Mouse (Mus musculus) intestine, embryonic 16.5 days (tissue): ENCODE results near the gene Gcsam. TPM values are rescaled to one million over a fixed set of nuclear protein-coding genes. Genes with fewer than 3 reads are reported as not detected.

ENCODE experiments used
- ATAC-seq: fragments of 200-750 bp; cut with Nextera tagmentation; 2 replicates; pipeline ENCODE4 v1.8.0; 2017; ENCODE audit warnings: moderate TSS enrichment, moderate library complexity
- H3K27ac ChIP-seq: fragments of 300-500 bp; sonication (generic); 2 replicates; pipeline ENCODE4 v1.5.1; 2014; ENCODE audit warnings: mild to moderate bottlenecking, low read length
- H3K27me3 ChIP-seq: fragments of 300-500 bp; sonication (generic); replicated peaks from 2 replicates; pipeline ENCODE4 v1.6.1; 2014; ENCODE audit warnings: low read length, control low read depth, mixed read lengths; ENCODE audit not compliant: control insufficient read depth, insufficient read depth
- H3K36me3 ChIP-seq: fragments of 300-500 bp; sonication (generic); 2 replicates; pipeline ENCODE4 v1.6.1; 2014; ENCODE audit warnings: low read length, control low read depth; ENCODE audit not compliant: control insufficient read depth, insufficient read depth
- H3K4me1 ChIP-seq: fragments of 300-500 bp; sonication (generic); 2 replicates; pipeline ENCODE4 v1.6.1; 2014; ENCODE audit warnings: low read length, control low read depth, mixed read lengths; ENCODE audit not compliant: control insufficient read depth, insufficient read depth
- H3K4me2 ChIP-seq: fragments of 300-500 bp; sonication (generic); 2 replicates; pipeline ENCODE4 v1.6.1; 2014; ENCODE audit warnings: low read depth, low read length, control low read depth
- H3K4me3 ChIP-seq: fragments of 300-500 bp; sonication (generic); 2 replicates; pipeline ENCODE4 v1.5.1; 2014; ENCODE audit warnings: mild to moderate bottlenecking, low read length
- H3K9ac ChIP-seq: fragments of 300-500 bp; sonication (generic); 2 replicates; pipeline ENCODE4 v1.6.1; 2014; ENCODE audit warnings: low read depth, low read length
- H3K9me3 ChIP-seq: fragments of 300-500 bp; sonication (generic); 2 replicates; pipeline ENCODE4 v1.6.1; 2016; ENCODE audit warnings: low read length, control low read depth; ENCODE audit not compliant: control insufficient read depth
- WGBS: fragments of 180-500 bp; shearing (Covaris S2); extraction: QIAGEN DNeasy Blood & Tissue Kit; methylation state at CpG from one replicate; pipeline ENCODE4 v1.1.7; 2014; 5-methylcytosine and 5-hydroxymethylcytosine counted together
- polyA plus RNA-seq: library from polyadenylated mRNA; unstranded; fragments of >200 nt; fragmentation: Nextera tagmentation; extraction: Ambion mirVana; gene quantifications from 2 replicates; pipeline ENCODE4 v1.2.1, GENCODE M21; 2015

Gcsam gene
- polyA plus RNA-seq, 1 experiment from 2014 or later, result 0.12 TPM

DNA sequence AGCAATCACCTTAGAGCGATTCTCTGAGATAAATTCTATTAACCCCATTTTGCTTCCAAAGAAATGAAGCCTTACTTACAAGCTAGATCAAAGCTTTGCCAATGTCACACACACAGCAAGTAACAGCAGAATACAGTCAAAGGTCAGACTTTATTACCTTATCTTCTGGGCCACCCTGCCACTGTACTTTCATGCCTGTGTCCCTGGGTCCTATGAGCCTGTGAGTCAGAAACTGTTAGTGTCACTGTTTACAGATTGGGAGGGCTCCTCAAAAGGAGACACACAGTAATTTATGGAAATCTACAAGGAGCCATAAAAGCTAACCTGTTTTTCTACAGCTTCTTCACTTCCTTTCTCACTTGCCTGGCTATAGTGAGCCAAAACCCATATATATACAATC, 48.1 kb downstream of the Gcsam start:
- peaks cover 10% of the 10 kb centered on the region; the same call in 1 of the 2 replicates for H3K4me1 ChIP-seq
- ATAC-seq, result peak; percentile 73
- no peak overlapping the region for H3K9ac ChIP-seq
- no peak overlapping the region for H3K4me3 ChIP-seq
- H3K27me3 ChIP-seq, result no peaks in the 10 kb centered on the region
- H3K36me3 ChIP-seq, result no peaks in the 10 kb centered on the region
- no peaks in the 10 kb centered on the region for H3K9me3 ChIP-seq
- no peak overlapping the region for H3K4me2 ChIP-seq
- peak overlapping the region; percentile 56; the same call in 1 of the 2 replicates for H3K27ac ChIP-seq
- WGBS, result 52% methylated on average over 1 of the region's 1 CpGs

DNA sequence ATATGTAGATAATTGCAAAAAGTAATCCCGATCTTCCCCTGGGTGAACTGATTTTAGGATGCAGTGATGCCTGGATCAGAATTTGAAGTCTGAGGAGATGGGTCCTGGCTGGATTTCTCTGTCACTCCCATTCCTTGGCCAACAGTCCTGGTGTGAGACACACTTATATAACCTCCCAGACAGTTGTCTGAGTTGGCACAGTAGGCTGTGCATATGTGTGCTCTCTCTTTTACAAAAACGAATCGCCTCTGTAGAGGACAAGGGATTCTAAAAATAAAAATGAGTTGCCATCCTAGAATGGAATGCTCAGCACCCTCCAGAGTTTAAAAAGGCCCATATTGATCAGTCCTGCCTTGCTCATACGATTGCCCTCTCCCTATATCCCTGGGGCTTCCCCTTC, 49.4 kb downstream of the Gcsam start:
- no peaks in the 10 kb centered on the region for H3K36me3 ChIP-seq
- no peak overlapping the region for H3K4me3 ChIP-seq
- no peaks in the 10 kb centered on the region for H3K4me1 ChIP-seq
- ATAC-seq, result no peak
- no peaks in the 10 kb centered on the region for H3K9me3 ChIP-seq
- H3K9ac ChIP-seq, result no peak overlapping the region
- H3K27me3 ChIP-seq, result no peaks in the 10 kb centered on the region
- H3K27ac ChIP-seq, result no peak overlapping the region
- 93% methylated on average over 4 of the region's 4 CpGs for WGBS
- H3K4me2 ChIP-seq, result no peak overlapping the region

DNA sequence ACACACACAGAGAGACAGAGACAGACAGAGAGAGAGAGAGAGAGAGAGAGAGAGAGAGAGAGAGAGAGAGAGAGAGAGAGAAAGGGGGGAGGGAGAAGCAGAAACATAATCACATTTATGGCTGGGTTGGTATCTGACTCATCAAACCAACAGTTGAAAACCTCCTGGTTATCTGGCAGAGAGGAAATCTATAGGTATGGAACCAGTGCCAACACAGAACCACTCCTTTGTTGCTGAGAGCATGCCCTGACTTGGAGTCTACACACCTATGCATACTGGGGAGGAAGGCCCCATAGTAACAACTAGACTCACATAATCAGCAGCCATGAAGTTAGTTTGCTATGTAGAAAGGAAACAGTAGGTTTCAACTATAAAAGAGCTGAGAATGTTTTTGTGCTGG, 52.2 kb downstream of the Gcsam start:
- H3K9me3 ChIP-seq, result no peaks in the 10 kb centered on the region
- H3K4me2 ChIP-seq, result no peak overlapping the region
- no peak for ATAC-seq
- H3K4me3 ChIP-seq, result no peak overlapping the region
- H3K27me3 ChIP-seq, result no peaks in the 10 kb centered on the region
- no peak overlapping the region for H3K27ac ChIP-seq
- H3K4me1 ChIP-seq, result no peaks in the 10 kb centered on the region
- H3K36me3 ChIP-seq, result no peaks in the 10 kb centered on the region
- no peak overlapping the region for H3K9ac ChIP-seq

DNA sequence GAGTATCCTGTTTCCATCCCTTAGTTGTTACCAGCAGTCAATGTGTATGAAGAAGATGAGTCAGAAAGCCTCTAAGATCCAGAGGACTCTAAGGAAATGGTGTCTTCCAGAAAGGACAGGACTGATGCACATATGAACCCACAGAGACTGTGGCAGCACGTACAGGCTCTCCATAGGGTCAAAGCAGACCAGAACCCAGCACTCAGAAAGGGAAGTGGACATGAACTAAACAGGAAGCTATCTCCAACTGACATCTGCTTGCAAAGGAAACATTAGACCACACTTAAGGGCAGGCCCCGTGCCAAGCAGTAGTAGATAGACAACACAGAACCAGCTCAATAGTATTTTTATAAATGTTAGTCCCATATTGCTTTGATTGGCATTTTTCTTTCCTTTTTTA, 56.0 kb downstream of the Gcsam start:
- Histone ChIP-seq H3K4me3 (no peak overlapping the region), H3K4me2 (no peak overlapping the region), H3K36me3 (no peaks in the 10 kb centered on the region), H3K27me3 (no peaks in the 10 kb centered on the region), H3K4me1 (peaks cover 6% of the 10 kb centered on the region), H3K9ac (no peak overlapping the region), H3K27ac (no peak overlapping the region), H3K9me3 (no peaks in the 10 kb centered on the region)
- ATAC-seq, result no peak
- WGBS, result 66% methylated on average over 2 of the region's 2 CpGs

DNA sequence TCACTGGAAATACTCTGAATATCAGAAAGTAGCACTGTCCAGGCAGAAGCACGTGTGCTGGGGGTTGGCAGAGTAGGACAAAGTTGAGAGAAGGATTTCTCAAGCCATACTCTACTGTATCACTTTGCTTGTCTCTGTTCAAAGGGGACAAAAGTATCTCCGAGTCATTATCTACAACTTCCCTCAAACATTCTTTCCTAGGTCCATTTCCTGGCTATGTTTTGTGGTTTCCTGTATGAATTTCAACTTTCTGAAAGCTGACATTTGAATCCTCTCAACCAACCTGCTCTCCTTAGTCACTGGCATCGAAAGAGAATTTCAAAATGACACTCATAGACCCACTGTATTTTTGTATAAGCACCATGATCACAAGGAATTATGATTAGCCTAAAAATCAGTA, 58.0 kb downstream of the Gcsam start:
- Histone ChIP-seq H3K4me2 (no peak overlapping the region), H3K4me3 (no peak overlapping the region), H3K27me3 (no peaks in the 10 kb centered on the region), H3K36me3 (no peaks in the 10 kb centered on the region), H3K27ac (no peak overlapping the region), H3K9ac (no peak overlapping the region), H3K4me1 (peaks cover 6% of the 10 kb centered on the region), H3K9me3 (no peaks in the 10 kb centered on the region)
- ATAC-seq, result no peak
- WGBS, result 70% methylated on average over 3 of the region's 3 CpGs

DNA sequence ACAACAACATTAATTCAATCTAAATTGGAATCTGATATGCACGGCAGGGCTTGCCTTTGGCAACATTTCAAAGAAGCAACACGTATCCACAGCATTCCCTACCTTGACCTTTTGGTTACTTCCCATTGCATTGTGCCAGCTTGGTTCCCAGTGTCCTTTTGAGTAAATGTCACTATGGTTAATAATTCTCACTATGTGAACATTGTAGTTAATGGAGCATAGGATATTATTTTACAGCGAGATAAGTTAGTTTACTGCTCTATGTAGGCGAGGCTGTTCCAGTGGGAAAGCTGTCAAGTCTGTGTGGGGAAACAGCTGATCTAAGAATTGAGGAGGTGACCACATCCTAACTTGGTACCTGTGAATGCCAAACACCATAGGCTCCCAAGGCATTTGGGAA, 59.8 kb downstream of the Gcsam start:
- Histone ChIP-seq H3K4me1 (peaks cover 6% of the 10 kb centered on the region), H3K27me3 (no peaks in the 10 kb centered on the region), H3K4me2 (no peak overlapping the region), H3K27ac (no peak overlapping the region), H3K9ac (no peak overlapping the region), H3K36me3 (no peaks in the 10 kb centered on the region), H3K4me3 (no peak overlapping the region), H3K9me3 (no peaks in the 10 kb centered on the region)
- peak; percentile 88 for ATAC-seq
- 45% methylated on average over 4 of the region's 4 CpGs for WGBS

Other genes starting within 250 kb of the Gcsam start
- gene Cd200, start 201.3 kb upstream of the Gcsam start, polyA plus RNA-seq, result 34.4 and 35.4 TPM in 2 replicates
- 2.1 and 2.4 TPM in 2 replicates for gene Gm609, start 117.4 kb upstream of the Gcsam start, polyA plus RNA-seq
- gene Gm17783, start 78.3 kb upstream of the Gcsam start, polyA plus RNA-seq, result 7.2 and 7.6 TPM in 2 replicates
- 0.05 TPM in 1 of 2 replicates, not detected in the other for gene Slc9c1, start 75.1 kb upstream of the Gcsam start, polyA plus RNA-seq
- gene BC016579, start 43.7 kb downstream of the Gcsam start, polyA plus RNA-seq, result 4.8 and 5.2 TPM in 2 replicates
- 0.12 and 0.15 TPM in 2 replicates for gene Tmprss7, start 83.3 kb downstream of the Gcsam start, polyA plus RNA-seq
- 21.0 and 24.7 TPM in 2 replicates for gene Tagln3, start 114.2 kb downstream of the Gcsam start, polyA plus RNA-seq
- 29.3 and 35.2 TPM in 2 replicates for gene Abhd10, start 132.6 kb downstream of the Gcsam start, polyA plus RNA-seq